Mouse (Mus musculus): ENCODE results near the gene Gm49721.
"Not testable (repeated sequence)": the region's sequence is repeated elsewhere in the genome, so short reads cannot be mapped to it uniquely, and the experiment has no call there.

Gene Gm49721

GRCm38 (mm10) chr17:7084523-7084922 is 105.8 kb downstream of the Gm49721 start:
- not testable (repeated sequence) for DNase-seq

DNA sequence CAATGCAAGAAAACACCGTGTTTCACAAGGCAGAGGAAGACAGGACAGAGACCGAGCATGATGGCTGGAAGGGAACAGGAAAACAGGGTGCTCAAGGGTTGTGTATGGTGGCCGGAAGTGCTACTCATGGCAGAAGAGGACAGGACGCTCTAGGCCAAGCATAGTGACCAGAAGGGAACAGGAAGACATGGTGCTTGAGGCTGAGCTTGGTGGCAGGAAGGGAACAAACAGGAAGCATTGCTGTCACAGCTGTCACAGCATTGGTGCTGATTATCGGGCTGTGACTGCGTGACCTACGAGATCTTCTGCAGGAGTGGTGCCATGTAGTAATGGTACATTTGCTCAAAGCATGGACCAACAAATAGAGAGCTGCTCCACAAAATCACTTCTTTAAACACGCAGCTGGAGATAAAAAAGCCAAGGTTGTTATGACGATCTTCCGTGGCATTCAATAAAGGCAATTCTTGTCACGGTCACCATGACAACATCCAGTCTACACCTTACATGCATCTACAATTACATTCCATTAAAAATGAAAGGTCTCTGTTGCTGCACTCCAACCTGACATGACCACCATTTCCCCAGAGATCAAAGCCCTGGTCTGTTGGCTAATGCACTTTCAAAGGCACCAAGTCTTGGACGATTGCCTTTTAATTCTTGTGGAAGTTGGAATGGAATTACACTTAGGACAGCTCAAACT is 106.9 kb downstream of the Gm49721 start:
- DNase-seq: not testable (repeated sequence)

- not testable (repeated sequence) for DNase-seq
Measured at GRCm38 (mm10) chr17:7086836-7087235, 108.1 kb downstream of the Gm49721 start.

Data from thymus, postnatal 4 days (tissue).